Mouse (Mus musculus) embryo, embryonic 11 days (tissue): ENCODE results near the gene Olfr370.

Experiments
- DNase-seq: peaks from one replicate; pipeline ENCODE4 v3.0.0-alpha.2; 2015

Olfr370 gene

DNA sequence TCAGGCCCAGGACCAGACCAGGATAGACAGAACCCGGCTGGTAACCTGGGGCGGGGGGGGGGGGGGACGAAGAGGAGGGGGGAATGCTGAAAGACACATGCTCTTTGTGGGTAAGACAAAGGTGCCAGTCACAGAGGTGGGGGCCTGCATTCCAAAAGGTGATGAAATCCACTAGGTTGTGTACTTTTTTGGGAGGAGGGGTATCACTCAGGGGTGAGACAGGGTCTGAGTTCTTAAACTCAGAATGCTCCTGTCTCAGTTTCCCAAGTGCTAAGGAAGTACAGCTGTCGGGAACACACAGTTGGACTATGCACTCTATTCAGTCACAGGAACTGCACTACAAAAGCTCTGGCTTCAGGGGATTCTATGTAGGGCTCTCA, 40.9 kb downstream of the Olfr370 start:
- DNase-seq = no peak

DNA sequence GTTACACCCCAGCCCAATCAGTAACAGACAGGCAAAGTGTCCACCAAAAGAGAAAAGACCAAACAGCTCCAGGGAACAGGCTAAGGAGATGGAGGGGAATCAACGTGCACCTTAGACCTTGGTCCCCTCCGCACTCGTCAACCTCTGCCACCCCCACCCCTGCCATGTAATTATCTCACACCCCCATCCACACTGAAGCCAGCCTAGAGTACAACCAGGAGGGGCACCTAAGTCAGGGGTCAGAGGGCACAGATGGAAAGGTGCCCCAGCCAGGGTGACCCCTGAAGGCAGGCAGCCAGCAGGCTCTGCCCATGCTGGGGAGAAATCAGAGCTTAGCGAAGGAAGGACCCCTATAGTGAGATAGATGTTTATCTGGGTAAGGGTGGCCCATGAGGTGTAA, 41.3 kb downstream of the Olfr370 start:
- DNase-seq = no peak

DNA sequence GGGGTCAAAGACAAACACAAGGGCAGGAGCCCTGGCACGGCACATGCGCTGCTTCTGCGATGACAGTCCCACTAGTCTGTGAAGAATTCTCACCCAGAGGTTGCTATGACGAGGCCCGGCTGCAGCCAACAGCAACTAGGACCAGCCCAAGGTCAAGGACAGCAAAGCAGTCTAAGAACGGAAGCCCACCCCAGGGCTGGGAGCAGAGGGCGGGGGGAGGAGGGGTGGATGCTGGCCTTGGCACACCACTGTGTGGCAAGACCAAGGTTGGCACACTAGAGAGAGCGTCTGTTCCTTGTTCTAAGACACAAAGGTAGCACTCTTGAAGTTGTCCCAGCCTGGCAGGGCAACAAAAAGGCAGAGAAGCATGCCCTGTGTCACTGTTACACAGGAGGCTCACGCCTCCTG, 41.8 kb downstream of the Olfr370 start:
- no peak for DNase-seq

DNA sequence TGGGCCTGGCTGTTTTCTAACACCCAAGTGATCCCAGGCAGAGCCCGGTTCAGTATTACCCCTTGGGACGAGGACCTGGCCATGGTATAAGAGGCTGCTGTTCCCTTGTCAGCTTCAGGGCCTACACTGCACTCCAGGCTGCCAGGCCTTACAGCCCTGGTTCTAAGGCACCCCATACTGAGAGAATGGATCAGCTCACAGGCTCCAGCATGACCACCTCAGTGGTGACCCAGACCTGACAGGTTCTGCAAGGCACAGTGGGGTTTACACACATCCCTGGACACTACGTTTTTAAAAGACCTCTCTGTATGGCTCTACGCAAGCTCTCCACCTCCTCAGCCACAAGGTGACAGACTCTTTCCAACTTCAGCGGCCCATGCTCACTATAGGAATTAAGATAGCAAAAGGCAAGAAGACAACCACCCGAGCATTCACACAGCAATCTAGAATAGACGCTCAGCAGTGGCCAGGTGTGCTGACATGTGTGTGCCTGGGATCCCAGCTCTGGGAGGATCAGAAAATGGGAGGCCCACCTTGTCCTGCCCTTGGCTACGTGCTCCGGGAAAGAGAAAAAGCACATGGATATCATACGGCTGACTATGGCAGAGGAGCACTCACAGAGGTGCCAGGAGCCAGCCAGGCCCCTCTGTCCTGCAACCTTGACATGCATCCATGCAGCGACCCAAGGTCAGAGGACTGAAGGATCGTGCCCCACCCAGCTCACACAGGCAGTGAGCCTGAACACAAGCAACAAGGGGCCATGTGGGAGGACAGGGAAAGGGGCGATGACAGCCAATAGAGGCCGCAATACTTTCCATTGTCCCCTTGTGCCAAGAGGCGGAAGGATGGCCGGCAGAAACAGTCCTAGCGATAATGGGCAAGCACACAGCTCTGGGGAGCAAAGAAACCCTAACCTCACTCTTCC, 42.8 kb downstream of the Olfr370 start:
- no peak for DNase-seq

DNA sequence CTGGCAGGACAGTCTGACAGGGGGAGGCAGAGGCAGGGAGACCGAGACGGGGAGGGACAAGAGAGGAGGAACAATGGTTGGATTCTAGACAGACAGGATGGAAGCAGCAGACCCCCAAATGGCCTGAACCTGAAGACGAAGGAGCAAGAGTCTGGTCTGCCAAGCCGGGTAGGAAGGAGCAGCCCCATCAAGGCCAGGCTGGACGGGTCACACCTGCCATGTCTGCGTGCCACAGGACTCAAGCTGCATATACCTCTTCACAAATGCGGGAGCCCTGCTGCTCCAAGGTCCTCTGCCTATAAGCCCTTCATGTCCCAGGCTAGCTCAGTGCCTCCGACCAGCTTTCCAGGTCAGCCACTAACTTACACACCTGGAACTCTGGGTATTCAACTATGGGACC, 44.1 kb downstream of the Olfr370 start:
- DNase-seq = no peak

DNA sequence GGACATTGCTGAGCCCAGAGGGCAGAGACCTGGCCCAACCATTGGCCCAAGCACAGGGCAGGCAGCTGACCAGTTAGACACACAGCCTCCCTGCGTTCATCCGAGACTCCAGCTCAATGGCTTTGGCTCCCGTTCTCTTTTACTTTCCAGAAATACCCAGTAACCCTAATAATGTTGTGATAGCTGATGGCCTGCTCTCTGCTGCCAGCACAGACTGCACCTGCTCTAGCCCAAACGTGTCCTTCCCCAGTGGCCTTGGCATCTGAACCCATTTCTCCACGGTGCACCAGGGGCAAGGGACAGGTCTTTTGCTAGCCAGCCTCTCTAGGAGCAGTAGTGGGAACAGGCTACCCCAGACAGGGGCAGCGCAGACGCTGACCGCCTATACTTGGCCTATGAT, 45.2 kb downstream of the Olfr370 start:
- DNase-seq = no peak

DNA sequence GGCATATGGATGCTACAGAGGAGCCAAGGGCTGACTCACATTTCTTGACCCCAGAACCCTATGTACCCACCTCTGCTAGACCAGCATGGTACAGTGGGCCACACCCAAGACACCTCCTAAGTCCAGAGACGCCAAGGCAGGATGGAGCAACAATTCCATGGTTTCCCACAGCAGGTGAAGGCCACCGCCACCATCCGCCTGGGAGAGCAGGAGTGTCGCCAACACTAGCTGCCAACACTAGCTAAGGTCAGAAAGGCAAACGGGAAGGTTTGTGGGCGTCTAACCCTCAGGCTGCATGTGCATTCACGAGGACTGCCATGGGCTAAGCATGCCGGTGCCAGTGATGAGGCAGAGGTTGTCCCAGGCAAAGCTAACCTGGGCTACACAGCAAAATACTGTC, 46.6 kb downstream of the Olfr370 start:
- no peak for DNase-seq

DNA sequence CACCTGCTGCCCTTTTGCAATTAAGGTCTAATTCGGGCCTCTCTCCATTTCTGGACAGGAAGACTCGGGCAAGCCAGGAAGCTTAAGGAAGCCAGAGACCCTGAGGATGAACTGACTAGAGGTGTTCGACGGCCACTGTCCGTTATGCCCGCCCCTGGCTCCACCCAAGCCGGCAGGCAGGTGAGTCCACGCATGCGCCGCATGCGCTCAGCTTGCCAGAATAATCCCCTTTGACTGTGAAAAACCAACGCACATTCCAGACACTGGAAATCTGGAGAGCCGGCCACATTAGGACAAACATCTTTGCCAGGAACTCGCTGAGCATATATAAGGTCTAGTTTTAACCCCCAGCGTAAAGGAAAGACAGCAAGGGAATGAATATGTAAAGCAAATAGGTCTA, 47.7 kb downstream of the Olfr370 start:
- no peak for DNase-seq

DNA sequence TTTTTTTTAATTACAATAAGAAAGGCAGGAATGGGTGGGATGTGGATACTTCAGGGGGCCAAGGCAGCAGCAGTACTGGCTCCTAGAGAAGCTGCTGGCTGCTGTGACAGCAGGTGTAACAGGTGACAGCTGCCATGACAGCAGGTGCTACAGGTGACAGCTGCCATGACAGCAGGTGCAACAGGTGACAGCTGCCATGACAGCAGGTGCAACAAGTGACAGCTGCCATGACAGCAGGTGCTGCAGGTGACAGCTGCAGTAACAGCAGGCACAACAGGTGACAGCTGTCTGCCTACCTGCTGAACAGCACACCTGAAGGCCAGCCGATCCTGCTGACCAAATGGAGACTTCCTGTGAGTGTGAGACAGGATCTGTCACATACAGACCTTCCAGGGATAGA, 49.2 kb downstream of the Olfr370 start:
- DNase-seq = no peak

DNA sequence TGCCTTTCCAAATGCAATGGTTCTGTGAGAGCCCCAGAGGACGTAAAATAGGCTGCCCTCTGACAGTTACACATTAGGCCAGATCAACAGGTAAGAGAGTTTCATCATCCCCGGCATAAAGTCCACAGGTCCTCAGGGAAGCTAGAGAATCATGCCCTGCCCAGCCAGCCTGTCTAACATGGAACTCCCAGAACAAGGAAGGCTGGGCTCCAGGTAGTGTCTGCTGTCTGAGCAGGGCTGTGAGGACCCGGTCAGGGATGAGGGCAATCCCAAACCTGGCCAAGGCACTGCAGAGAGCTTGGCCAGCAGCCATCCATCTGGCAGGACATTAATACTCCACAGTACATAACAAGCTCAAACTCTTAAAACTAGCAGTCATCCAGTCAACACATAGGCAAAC, 49.8 kb downstream of the Olfr370 start:
- no peak for DNase-seq

DNA sequence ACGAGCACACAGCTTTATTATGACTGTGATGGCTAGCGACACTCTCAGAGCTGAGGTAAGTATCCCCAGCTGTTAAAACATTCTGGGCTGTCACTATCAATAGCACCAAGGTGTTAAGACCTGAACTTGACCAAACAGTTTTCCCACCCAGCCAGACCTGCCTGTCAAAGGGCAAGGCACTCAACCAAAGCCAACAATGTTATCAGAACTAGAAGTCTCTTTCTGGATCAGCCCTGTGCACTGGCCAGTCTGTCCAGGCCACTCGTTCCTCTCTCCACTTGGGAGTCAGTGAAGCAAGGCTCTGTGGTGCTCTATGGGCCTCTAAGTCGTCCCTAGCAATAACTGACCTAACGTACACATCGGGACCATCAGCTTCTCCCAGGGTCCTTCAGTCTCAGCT, 52.1 kb downstream of the Olfr370 start:
- no peak for DNase-seq

DNA sequence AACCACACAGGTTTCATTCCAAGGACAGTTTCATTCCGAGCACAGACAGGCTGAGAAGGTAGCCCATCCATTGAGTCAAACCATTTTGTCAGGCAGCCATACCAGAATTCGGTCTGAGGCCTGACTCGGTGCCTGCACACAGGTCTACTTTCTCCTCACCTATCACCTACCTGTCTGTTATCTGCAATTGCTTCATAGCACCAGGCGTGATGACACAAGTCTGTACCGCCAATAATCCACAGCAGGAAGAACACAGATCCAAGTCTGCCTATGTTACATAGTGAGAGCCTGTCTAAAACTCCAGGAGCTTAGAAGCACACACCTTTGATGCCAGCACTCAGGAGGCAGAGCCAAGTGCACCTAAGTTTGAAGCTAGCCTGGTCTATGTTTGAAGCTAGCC, 53.3 kb downstream of the Olfr370 start:
- DNase-seq = no peak

DNA sequence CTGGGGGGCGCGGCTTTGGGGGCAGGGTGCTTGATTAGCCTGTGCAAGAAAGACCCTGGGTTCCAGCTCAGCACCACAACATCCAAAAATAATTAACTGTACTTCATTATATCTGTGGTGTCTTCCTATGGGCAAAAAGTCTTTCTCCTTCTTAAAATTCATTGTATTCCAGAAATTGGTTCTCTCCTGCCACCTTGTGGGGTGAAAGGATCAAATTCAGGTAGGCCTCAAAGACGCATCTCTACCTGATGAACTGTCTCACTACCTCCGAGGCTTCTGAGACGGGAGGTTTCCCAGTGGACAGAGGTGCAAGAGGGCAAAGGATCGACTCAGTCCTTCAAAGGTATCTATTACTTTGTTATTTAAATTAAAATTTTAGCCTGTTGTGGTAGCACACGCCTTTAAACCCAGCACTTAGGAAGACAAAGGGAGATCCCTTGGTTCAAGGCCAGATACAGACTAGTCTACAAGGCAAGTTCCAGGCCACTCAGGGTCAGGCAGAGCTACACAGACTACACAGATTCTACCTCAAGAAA, 55.0 kb downstream of the Olfr370 start:
- no peak for DNase-seq

DNA sequence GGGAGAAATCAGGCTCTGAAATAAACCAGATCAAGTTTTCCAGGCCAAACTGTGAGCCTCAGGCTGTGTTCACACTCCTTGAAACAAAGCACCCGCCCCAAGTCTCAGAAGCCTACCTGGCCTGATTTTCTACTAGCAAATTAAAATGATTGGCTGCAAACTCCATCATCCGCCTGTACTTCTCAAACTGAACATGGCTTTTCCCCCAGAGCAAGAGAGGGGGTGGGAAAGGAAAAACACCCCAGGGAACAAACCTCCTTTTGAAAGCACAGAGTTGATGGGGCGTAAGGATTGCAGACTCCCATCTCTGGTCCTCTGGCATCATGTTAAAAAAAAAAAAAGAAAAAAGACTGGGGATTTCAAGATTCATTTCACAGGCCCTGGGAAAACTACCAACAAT, 57.1 kb downstream of the Olfr370 start:
- DNase-seq = no peak

DNA sequence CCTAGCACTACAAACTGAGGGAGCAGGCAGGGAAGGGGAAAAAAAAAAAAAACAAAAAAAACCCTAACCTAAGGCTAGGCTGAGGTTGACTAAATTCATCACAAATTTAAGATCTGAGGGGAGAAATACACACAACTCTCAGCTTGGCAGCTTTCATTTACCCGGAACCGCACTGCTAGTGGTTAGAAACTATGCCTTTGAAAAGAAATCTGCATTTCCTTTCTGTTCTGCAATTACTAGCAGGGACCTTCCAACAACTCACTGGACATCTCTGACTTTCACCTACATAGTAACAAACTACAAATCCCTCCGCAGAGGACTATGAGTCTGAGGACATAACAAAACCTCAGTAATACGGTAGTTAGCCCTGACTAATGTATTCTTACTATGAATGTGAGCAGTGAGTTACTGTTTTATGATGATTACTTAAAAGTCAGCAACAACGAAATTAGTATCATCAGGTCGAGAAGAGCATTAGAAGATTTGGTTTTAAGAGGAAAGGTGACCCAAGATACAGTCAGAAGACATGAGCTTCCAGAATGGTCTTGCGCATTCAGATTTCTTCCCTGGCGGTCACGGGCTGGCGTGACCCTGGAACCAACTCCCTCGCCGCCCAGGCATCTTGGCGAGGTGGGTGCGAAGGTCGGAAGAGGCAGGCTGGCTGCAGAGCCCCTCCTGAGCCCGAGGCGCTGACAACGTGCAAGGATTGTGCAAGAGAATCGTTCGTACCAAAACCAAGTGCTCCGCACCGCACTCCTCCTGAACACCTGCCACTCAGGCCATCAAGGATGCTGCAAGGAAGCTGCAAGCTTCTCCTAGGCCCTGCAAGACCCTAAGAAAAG, 58.0 kb downstream of the Olfr370 start:
- no peak for DNase-seq

DNA sequence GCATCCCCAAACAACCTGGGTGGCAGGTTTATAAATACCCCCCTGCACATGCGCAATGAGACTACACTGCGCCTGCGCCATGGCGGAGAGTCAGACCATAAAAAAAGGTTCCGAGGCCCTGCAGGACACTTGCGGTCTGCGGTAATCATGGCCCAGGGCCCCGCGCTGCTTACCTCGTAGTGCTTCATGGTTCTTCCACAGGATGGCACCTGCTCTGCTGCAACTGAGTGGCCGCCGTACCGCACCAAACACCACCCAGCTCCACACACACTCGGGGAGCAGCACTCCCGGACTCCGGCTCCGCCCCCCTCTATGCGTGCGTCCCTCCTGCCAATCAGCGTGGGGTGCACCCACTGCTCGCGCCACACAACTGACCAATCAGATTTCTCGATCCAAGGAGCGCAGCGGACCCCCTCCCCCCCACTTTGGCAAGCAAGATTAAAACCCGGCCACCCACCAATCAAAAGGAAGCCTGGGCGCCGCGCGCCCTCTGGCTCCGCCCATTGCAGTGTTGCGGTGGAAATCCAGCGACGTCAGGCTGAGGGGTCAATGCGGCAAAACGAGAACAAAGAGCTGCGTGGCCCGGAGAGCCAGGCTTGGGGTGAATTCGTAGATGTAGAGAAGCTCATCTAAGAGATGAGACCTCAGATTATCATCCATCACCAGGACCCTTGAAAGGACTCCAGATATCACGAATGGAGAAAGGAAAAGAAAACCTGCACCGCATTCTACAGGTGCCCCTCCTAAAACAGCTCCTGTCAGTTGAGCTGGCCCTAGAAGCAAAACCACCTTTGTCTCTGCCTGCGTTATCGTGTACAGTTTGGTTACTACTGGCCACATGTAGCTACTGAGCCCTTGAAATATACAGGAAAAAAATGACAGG, 58.8 kb downstream of the Olfr370 start:
- DNase-seq = peak; percentile 99
